Mouse (Mus musculus) forebrain, embryonic 14.5 days (tissue): ENCODE data around the gene Dync2li1. TPM values are rescaled to one million over a fixed set of nuclear protein-coding genes. Genes with fewer than 3 reads are reported as not detected.

Source experiments
- ATAC-seq: fragments of 200-750 bp; cut with Nextera tagmentation; 2 replicates; pipeline ENCODE4 v1.8.0; 2017; ENCODE audit warnings: mild to moderate bottlenecking, moderate library complexity
- DNase-seq: peaks from one replicate; pipeline ENCODE4 v3.0.0-alpha.2; 2015; ENCODE audit warnings: low spot score
- H3K27ac ChIP-seq: fragments of 300-500 bp; sonication (generic); 2 replicates; pipeline ENCODE4 v1.5.1; 2014; ENCODE audit warnings: low read depth, mild to moderate bottlenecking, control low read depth, low read length, moderate library complexity
- H3K27me3 ChIP-seq: fragments of 300-500 bp; sonication (generic); replicated peaks from 2 replicates; pipeline ENCODE4 v1.6.1; 2014; ENCODE audit warnings: low read length, control low read depth, mixed read lengths; ENCODE audit not compliant: control insufficient read depth, insufficient read depth
- H3K36me3 ChIP-seq: fragments of 300-500 bp; sonication (generic); 2 replicates; pipeline ENCODE4 v1.6.1; 2014; ENCODE audit warnings: low read length, control low read depth; ENCODE audit not compliant: control insufficient read depth, insufficient read depth
- H3K4me1 ChIP-seq: fragments of 300-500 bp; sonication (generic); 2 replicates; pipeline ENCODE4 v1.6.1; 2014; ENCODE audit warnings: antibody characterized with exemption, low read length, control low read depth; ENCODE audit not compliant: control insufficient read depth, insufficient read depth
- H3K4me2 ChIP-seq: fragments of 300-500 bp; sonication (generic); 2 replicates; pipeline ENCODE4 v1.6.1; 2014; ENCODE audit warnings: mild to moderate bottlenecking, control low read depth, low read length
- H3K4me3 ChIP-seq: fragments of 300-500 bp; sonication (generic); 2 replicates; pipeline ENCODE4 v1.5.1; 2014; ENCODE audit warnings: low read depth, low read length, control low read depth
- H3K9ac ChIP-seq: fragments of 300-500 bp; sonication (generic); 2 replicates; pipeline ENCODE4 v1.6.1; 2014; ENCODE audit warnings: mild to moderate bottlenecking, low read length, control low read depth, moderate library complexity
- H3K9me3 ChIP-seq: fragments of 300-500 bp; sonication (generic); replicated peaks from 2 replicates; pipeline ENCODE4 v1.6.1; 2016; ENCODE audit warnings: low read length, control low read depth, mixed read lengths; ENCODE audit not compliant: control insufficient read depth
- WGBS: fragments of 180-500 bp; shearing (Covaris S2); extraction: QIAGEN DNeasy Blood & Tissue Kit; methylation state at CpG from one replicate; pipeline ENCODE4 v1.1.7; 2014; 5-methylcytosine and 5-hydroxymethylcytosine counted together
- polyA plus RNA-seq: library from polyadenylated mRNA; unstranded; fragments of >200 nt; fragmentation: Nextera tagmentation; extraction: Ambion mirVana; gene quantifications from 2 replicates; pipeline ENCODE4 v1.2.1, GENCODE M21; 2014

The Dync2li1 gene
- polyA plus RNA-seq, 1 experiment from 2014 or later: 43.3 TPM

DNA sequence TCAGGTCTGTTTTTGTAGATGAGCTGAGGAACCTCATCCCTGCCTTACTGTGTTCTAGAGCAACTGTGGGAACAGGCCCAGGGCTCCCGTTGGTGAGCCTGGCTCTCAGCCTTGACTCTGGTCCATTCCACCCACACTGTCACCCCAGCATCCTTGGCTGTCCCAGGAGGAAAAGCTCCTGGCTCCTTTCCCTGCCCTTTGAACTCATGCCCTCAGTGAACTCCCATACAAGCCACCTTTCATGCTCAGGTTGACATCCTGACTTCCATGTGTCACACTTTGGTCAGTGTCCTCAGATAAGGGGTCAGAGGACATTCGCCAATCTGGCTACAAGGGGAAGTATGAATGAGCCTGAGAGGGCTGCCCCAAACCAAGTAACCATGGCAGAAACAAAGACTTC, 67.4 kb downstream of the Dync2li1 start:
- no peak overlapping the region for H3K4me2 ChIP-seq
- no peak overlapping the region for H3K27ac ChIP-seq
- H3K4me3 ChIP-seq: no peak overlapping the region
- no peaks in the 10 kb centered on the region for H3K4me1 ChIP-seq
- no peak overlapping the region for H3K9ac ChIP-seq
- 89% methylated on average over 2 of the region's 2 CpGs for WGBS
- no peaks in the 10 kb centered on the region for H3K9me3 ChIP-seq
- ATAC-seq (no peak), DNase-seq (no peak)
- no peaks in the 10 kb centered on the region for H3K27me3 ChIP-seq
- no peaks in the 10 kb centered on the region for H3K36me3 ChIP-seq

DNA sequence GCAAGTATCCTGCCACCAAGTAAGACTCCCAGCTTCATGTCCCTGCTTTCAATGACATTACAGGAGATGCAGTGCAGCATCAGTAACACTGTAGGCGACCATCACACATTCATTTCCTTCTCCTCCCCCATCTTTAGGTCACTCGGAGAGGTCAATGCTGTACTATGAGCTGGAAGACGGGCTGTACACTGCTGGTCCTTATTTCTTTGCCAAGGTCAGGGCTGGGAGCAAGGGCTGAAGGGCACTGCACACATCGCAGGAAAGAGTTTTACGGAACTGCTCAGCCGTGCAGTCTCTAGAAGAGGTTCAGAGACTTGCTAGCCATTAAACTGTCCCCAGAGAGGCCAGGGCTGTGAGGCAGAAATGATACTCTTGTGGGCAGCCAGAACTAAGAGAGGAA, 70.2 kb downstream of the Dync2li1 start:
- Histone ChIP-seq H3K9ac (no peak overlapping the region), H3K27me3 (0 out of 2 replicates have a peak, but pooled peaks cover 3% of the 10 kb centered on the region), H3K4me1 (no peaks in the 10 kb centered on the region), H3K36me3 (no peaks in the 10 kb centered on the region), H3K9me3 (no peaks in the 10 kb centered on the region), H3K4me3 (no peak overlapping the region), H3K4me2 (no peak overlapping the region), H3K27ac (no peak overlapping the region)
- no peak for DNase-seq
- no peak for ATAC-seq
- 86% methylated on average over 6 of the region's 6 CpGs for WGBS

DNA sequence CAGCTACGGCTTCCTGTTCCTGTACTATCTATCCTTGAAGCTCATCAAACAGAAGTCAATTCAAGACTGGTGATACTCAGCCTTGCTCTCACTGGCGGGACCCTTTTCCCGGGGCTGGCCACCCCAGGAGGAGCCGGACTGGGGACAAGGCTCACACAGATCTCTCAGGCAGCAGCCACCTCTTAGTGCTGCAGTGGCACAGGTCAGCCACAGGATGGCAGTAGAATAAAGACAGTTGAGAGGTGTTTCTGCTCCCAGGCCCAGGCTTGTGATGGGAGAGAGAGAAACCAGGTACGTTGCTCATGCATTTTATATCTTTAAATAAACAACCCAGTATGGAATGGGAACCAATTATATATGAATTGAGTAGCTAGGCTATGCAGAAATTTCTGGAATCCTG, 72.4 kb downstream of the Dync2li1 start:
- peak; percentile 81 for ATAC-seq
- Histone ChIP-seq H3K27ac (no peak overlapping the region), H3K4me2 (no peak overlapping the region), H3K27me3 (0 out of 2 replicates have a peak, but pooled peaks cover 3% of the 10 kb centered on the region), H3K9me3 (no peaks in the 10 kb centered on the region), H3K4me3 (no peak overlapping the region), H3K4me1 (no peaks in the 10 kb centered on the region), H3K36me3 (no peaks in the 10 kb centered on the region), H3K9ac (no peak overlapping the region)
- peak; percentile 81 for DNase-seq
- 23% methylated on average over 5 of the region's 5 CpGs for WGBS

Other genes with a start within 250 kb of the Dync2li1 start
- 4.0 and 7.0 TPM in 2 replicates for gene Thada, start 160.3 kb upstream of the Dync2li1 start, polyA plus RNA-seq
- gene Plekhh2, start 114.6 kb upstream of the Dync2li1 start, polyA plus RNA-seq: 0.88 and 1.3 TPM in 2 replicates
- 0.05 TPM in 1 of 2 replicates, not detected in the other for gene Abcg8, start 49.8 kb downstream of the Dync2li1 start, polyA plus RNA-seq
- 3.6 and 4.1 TPM in 2 replicates for gene Abcg5, start 56.5 kb downstream of the Dync2li1 start, polyA plus RNA-seq
- gene Lrpprc, start 164.3 kb downstream of the Dync2li1 start, polyA plus RNA-seq: 29.9 and 38.7 TPM in 2 replicates